Mouse (Mus musculus): ENCODE data around the gene Gtf2a2.
A peak's percentile ranks its signal among the peaks of the same experiment; 100 is the strongest.

Gene Gtf2a2

DNA sequence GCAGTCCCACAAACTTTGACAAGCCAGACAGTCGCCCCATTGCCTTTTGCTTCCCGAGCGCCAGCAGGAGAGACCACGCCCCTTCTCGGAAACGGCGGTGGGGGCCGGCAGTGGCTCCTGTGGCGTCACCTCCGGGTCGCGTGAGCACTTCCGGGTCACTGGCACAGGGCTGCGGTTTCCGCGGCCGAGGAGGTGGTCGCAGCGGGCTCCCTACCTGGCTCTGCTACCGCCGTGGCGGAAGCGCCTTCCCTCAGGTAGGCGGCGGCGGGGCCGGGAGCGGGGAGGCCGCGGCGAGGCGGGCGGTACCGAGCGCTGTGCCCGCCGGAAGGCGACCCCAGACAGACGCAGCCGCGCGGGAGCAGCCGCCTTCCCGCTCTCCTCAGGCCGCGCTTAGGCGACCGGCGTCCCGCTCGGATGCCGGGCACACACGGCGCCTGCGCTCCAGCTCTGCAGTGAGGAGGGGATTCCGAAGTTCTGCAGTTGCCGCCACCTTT lies at the start of gene Gtf2a2:
Gene Gtf2a2 (plus strand): TSS at position 143 of the 494 bp plus-strand sequence.
- DNase-seq (ENCODE audit: low spot score in 2 of 2): peak; percentile 91 to 96

- no peak for DNase-seq (ENCODE audit: low spot score in 2 of 2)
Measured at GRCm38 (mm10) chr9:69964370-69964769, 48.0 kb upstream of the Gtf2a2 start.

DNA sequence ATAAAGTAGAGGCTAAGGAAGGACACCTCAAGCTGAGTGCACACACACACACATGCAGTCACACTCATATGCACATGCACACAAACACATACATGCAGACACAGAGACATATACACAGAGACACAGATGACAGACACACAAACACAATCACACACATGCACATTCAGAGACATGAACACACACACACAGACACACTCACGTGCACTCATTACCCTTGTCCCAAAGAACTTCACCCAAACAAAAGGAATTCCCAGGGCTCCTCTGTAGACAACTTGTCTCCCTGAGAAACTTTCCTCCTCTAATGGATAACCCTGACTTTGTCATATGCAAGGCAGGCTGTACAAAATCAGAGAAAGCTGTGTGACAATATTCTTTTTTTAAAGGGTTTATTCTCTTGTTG lies 26.8 kb upstream of the Gtf2a2 start:
- DNase-seq (ENCODE audit: low spot score in 2 of 2): no peak

- no peak for DNase-seq (ENCODE audit: low spot score in 2 of 2)
Measured at GRCm38 (mm10) chr9:69986063-69986462, 26.3 kb upstream of the Gtf2a2 start.

- DNase-seq (ENCODE audit: low spot score in 2 of 2): no peak
Measured at GRCm38 (mm10) chr9:69986571-69986970, 25.8 kb upstream of the Gtf2a2 start.

GRCm38 (mm10) chr9:69987579-69987978 lies 24.8 kb upstream of the Gtf2a2 start:
- DNase-seq (ENCODE audit: low spot score in 2 of 2): peak; percentile 19 to 54

DNA sequence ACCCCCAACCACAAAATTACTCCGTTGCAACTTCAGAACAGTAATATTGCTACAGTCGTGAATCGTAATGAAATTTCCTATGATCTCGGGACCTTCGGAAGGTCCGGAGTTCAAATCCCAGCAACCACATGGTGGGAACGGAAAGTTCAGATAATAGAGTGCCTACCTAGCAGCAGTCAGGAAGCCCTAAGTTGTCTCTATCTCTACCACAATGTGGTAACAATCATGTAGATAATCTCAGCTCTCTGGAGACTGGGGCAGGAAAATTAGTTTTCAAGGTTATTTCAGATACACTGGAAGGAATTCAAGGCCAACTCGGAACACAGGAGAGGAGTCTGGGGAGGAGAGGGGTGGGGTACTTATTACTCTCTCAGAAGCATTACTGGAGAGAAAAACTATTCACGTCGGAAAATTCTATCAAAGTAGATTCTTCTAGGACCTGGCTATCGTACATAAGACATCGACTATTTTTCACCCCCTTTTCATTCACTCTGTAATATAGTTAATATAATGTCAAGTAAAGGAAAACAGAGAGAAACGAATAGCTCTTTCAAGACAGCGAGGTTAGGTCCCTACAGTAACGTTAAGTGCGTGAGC lies 23.5 kb upstream of the Gtf2a2 start:
- DNase-seq (ENCODE audit: low spot score in 2 of 2): no peak

GRCm38 (mm10) chr9:69989303-69990121 lies 22.8 kb upstream of the Gtf2a2 start, which contains the start of gene Bnip2:
Bnip2 (plus strand) TSS chr9:69989466.
- peak; percentile 71 to 88 for DNase-seq (ENCODE audit: low spot score in 2 of 2)

DNA sequence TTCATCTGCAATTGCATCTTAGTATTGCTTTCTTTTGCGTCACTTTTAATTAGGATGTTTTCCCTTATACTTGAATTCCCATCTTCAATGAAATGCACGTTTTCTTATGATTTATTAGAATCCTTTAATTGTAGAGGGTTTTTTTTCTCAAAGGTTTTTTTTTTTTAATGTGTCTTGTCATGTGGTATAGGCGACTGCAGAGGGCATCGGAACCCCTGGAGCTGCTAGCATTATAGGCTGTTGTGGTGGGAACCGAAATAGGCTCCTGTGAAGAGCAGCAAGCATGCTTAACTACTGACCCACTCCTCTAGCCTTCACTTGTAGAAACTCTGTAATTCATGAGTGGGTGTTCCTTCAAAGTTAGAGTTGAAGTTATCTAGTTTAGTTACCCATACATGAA lies 22.0 kb upstream of the Gtf2a2 start:
- DNase-seq (ENCODE audit: low spot score in 2 of 2): no peak

DNA sequence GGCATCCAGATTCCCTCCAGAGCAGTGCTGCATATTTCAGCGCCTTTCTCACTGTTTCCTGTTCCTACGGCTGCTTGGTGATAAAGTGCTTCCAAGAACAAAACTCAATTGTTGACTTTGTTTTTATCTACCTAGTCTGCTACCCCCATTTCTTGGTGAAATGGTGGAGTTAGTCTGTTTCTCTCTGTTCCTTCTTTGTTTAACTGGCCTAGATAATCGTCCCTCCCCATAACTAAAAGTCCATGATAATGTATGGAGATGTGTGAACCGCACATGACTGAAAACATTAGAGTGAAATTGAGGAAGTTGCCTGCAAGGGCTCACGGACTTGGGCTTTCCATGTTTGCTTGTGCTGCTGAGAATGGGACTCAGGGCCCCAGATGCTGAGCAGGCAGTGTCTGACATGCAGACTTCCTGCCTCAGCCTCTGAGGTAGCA lies 19.5 kb upstream of the Gtf2a2 start:
- DNase-seq (ENCODE audit: low spot score in 2 of 2): no peak

- DNase-seq (ENCODE audit: low spot score in 2 of 2): no peak
Measured at GRCm38 (mm10) chr9:69993479-69993878, 18.9 kb upstream of the Gtf2a2 start.

GRCm38 (mm10) chr9:69994547-69994946 lies 17.8 kb upstream of the Gtf2a2 start:
- no peak for DNase-seq (ENCODE audit: low spot score in 2 of 2)

DNA sequence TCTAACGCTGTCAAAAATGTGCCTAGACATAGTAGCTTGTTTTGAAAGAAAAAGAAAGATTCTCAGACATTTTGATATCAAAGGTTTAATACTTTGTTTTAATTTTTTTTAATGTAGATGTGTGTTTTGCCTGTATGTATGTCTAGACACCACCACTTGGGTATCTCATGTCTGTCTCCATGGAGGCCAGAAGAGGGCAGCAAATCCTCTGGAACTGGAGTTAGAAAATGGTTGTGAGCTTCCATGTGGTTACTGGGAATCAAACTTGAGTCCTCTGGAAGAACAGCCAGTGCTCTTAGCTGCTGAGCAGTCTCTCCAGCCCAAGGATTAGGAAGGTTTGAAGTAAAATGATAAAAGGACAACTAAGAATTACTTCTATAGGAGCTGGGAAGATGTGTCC lies 13.0 kb upstream of the Gtf2a2 start:
- no peak for DNase-seq (ENCODE audit: low spot score in 2 of 2)

DNA sequence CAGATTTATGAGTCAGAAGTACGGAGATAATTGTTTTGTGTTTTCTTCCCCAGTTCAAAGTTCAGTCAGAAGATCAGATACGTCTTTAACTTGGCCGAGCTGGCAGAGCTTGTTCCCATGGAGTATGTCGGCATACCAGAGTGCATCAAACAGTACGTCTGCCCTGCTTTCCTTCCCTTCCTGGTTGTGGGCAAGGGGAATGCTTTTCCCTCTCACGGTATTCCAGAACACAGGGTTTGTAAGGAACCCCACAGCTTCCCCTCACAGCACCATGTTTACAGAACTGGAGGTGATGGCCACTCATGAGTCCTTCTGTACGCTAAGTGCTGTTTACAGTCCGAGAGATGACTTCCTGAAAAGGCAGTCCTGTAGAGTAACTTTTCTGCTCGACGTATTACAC lies 8.8 kb upstream of the Gtf2a2 start:
- no peak for DNase-seq (ENCODE audit: low spot score in 2 of 2)

DNA sequence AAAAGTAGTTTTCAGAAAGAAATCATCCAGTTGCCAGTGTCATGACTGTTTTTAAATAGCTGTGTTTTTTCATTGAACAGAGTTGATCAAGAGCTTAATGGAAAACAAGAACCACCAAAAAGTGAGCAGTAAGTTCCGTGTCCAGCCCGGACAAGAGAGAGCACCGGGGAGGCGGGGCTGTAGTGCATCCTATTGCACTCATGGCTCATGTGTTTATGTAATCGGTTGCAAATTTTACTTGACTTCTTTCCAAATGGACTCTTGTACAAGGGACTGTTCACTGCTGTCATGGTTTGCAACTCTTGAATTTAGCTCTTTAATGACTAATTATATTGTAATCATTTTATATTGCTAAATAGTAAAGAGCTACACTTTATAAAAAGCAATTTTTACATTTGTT lies 5.4 kb upstream of the Gtf2a2 start:
- no peak for DNase-seq (ENCODE audit: low spot score in 2 of 2)

DNA sequence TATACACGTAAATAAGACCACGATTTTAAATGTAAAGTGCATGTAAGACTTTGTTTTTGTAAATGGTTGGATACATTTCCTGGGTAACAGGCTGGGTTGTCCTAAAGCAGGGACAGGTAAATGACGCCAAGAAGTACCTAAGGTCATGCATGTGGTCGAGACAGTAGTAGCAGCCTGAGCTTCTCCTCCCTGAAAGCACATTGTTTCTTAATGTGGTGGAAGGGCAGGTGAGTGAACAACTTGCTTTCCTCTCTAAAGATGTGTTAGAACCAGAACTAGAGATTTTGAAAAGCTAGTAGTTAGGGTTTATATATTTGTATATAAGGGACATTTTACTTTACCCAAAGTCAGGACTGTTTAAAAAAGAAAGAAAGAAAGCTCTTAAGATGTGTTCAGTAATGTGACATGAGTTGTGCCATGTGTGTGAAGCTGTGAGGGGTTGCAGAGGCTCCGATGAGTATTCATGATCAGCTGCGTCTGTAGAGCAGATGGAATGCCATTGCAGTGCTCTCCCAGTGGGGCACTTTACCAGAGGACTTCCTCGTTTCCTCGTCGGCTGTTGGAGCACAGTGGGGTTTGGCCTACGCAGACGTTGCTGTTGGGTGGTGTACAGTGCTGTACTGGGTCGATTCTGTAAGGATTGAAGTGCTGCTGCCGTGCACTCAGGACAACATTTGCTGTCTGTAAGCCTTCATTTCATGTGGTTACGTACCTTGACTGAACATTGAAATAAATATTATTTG lies 4.7 kb upstream of the Gtf2a2 start:
- DNase-seq (ENCODE audit: low spot score in 2 of 2): no peak

GRCm38 (mm10) chr9:70009754-70010304 lies 2.5 kb upstream of the Gtf2a2 start:
- no peak for DNase-seq (ENCODE audit: low spot score in 2 of 2)

GRCm38 (mm10) chr9:70010781-70011473 lies 1.4 kb upstream of the Gtf2a2 start:
- no peak for DNase-seq (ENCODE audit: low spot score in 2 of 2)

- DNase-seq (ENCODE audit: low spot score in 2 of 2): no peak
Measured at GRCm38 (mm10) chr9:70011537-70012407, 578 bp upstream of the Gtf2a2 start.

DNA sequence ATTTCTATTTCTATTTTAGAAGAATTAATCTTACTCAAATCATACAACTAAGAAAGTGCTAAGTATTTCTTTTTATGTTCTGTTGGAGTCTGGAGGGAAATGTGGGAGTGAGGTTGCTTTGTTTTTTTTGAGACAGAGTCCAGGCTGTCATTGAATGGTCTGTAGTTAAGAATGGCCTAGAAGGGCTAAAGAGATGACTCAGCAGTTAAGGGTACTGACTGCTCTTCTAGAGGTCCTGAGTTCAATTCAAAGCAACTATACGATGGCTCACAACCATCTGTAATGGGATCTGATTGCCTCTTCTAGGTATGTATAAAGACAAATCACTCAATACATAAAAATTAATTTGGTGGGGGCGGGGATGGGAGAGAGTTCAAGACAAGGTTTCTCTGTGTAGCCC lies 3.3 kb downstream of the Gtf2a2 start:
- no peak for DNase-seq (ENCODE audit: low spot score in 2 of 2)

All from thymus, postnatal 10 days (tissue).